Mouse (Mus musculus) heart, embryonic 15.5 days (tissue): ENCODE results near the gene Srp72. TPM values are rescaled to one million over a fixed set of nuclear protein-coding genes. Genes with fewer than 3 reads are reported as not detected.

ENCODE experiments used
- polyA plus RNA-seq: library from polyadenylated mRNA; unstranded; fragments of >200 nt; fragmentation: Nextera tagmentation; extraction: Ambion mirVana; gene quantifications from 2 replicates; pipeline ENCODE4 v1.2.1, GENCODE M21; 2015

Gene Srp72
- polyA plus RNA-seq, 1 experiment from 2014 or later = 41.2 TPM

Other genes with a start within 250 kb of the Srp72 start
- 13.9 and 14.1 TPM in 2 replicates for gene Aasdh, start 69.2 kb upstream of the Srp72 start, polyA plus RNA-seq
- gene Paics, start 23.4 kb upstream of the Srp72 start, polyA plus RNA-seq = 208 and 244 TPM in 2 replicates
- gene Ppat, start 23.1 kb upstream of the Srp72 start, polyA plus RNA-seq = 18.4 and 22.7 TPM in 2 replicates
- gene Arl9, start 29.4 kb downstream of the Srp72 start, polyA plus RNA-seq = not detected in 2 replicates
- gene Thegl, start 41.3 kb downstream of the Srp72 start, polyA plus RNA-seq = 0.15 TPM in 1 of 2 replicates, not detected in the other
- 16.0 and 23.6 TPM in 2 replicates for gene Hopx, start 140.4 kb downstream of the Srp72 start, polyA plus RNA-seq
- 3.0 and 3.7 TPM in 2 replicates for gene Spink2, start 236.8 kb downstream of the Srp72 start, polyA plus RNA-seq